Mouse (Mus musculus) heart, postnatal 25 days (tissue): ENCODE results near the gene Gm19345. TPM values are rescaled to one million over a fixed set of nuclear protein-coding genes. Genes with fewer than 3 reads are reported as not detected.

ENCODE experiments used
- DNase-seq: peaks from one replicate; pipeline ENCODE4 v3.0.0; 2022; ENCODE audit warnings: low spot score
- intact Hi-C: fragments of 180-260 bp; cut with DNase I; formaldehyde crosslinking; loops from one replicate; pipeline ENCODE4 v1.15.1; 2025
- total RNA-seq, 2 experiments: library from RNA; stranded (reverse); gene quantifications; 2 replicates each; pipeline ENCODE4 v1.2.3; 2021

The Gm19345 gene
- total RNA-seq, 2 experiments from 2014 or later: not detected

DNA sequence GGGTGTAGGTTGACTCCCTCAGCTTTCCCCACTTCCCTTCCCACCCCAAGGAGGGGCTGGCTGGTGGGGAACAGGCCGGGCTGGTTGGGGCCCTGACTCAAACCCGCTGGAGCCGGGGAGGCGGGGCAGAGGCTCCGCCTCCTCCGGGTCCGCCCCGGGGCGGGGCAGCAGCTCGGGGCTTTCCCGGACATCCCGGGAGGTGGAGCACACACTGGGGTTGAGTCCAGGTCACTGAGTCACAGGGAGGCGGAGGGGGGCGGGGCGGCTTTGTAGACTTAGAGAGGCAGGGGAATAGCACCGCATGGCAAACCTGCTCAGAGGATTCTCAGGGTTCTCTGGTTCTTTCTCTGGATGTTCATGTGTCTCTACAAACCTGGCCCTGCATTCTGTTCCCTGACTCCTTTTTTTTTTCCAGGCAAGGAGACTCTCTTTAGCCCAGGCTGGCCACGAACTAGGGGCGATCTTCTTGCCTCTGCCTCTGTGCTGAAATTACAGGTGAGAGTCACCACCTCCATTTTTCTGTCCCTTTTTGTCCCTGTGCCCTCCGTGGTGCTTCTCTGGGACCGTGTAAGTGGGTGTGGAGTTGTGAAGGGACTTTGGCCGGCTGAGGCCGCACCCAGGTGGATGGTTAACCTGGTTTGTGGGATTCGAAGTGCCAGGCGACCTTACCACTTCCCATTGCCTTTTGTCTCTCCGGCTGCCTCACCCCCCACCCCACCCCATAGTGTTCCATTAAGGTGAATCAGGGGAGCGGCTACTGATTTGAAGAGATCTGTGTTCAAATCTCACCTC, 27.4 kb upstream of the Gm19345 start:
- DNase-seq: peak; percentile 86
- intact Hi-C loops: no loop called here

DNA sequence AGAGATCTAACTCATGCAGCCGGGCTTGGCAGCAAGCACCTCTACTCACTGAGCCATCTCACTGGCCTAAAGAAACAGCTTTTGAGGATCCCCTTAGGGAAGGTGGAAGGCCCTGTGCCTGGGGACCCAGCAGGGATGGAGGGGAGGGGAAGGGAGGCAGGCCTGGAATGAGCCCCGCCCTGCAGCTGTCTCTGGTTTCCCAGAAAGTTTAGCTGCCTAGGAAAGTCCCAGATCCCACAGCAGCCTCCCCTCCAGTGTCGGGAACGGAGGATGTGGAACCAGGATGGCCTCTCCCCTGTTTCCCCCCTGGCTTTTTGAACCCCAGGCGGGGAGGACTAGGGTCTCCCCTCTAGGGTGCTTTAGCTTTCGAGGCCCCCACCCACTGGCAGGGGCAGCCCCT, 25.0 kb upstream of the Gm19345 start:
- intact Hi-C loops: no loop called here
- DNase-seq: no peak

DNA sequence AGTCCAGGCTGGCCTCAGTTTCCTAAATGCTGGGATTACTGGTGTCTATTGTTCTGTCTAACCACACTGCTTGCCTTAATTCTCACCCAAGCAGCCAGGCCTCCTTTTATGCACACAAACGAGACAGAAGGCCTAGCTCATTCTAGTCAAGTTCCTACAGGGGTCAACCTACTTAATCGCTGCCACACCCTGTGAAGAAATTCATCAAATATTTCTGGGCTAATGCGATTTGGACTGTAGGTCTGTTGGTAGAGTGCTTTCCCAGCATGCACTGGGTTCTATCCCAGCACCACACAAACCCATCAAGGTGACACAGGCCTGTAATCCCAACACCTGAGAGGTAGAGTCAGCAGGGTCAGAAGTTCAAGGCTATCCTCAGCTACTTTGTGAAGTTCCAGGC, 22.1 kb upstream of the Gm19345 start:
- DNase-seq: no peak
- intact Hi-C loops: no loop called here

DNA sequence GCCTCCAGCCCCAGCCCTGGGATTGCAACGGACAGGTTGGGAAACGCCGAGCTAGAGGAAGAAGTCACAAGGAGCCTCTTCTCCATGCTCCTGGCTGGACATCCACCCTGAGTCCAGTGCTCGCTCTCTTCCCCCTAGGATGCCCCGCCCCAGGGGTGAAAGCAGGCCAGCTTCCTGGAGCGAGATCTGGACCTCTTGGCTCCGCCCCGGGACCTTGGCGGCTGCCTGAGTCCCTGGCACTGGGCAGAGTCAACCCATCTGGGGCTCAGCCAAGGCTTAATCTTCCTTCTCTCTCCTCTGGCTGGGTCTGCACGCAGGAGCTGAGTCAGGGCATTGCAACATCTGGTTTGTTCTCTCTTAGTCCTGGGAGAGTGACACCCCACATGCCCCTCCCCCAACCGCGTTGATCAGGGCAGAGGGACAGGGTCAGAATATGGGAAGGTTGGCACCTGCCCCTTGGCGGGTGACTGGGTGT, 21.1 kb upstream of the Gm19345 start:
- DNase-seq: peak; percentile 92
- intact Hi-C loops: no loop called here

DNA sequence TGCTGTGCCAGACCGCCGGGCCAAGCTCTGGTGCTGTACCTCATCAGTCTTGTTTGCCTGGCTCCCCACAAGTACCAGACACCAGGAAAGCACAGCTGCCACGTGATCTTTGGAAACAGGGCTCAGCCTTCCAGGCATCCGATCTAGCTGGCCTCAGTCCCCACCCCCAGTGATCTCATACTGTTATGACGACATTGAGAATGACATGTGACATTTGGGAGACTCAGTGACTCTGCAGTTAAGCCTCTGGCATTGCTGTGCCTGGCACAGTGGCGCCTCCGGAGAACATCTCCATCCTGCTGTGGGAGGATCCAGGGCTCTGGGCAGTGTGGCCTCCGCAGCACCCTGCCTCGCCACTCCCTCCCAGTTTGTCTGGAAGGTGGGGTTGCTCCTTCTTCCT, 20.0 kb upstream of the Gm19345 start:
- intact Hi-C loops: no loop called here

DNA sequence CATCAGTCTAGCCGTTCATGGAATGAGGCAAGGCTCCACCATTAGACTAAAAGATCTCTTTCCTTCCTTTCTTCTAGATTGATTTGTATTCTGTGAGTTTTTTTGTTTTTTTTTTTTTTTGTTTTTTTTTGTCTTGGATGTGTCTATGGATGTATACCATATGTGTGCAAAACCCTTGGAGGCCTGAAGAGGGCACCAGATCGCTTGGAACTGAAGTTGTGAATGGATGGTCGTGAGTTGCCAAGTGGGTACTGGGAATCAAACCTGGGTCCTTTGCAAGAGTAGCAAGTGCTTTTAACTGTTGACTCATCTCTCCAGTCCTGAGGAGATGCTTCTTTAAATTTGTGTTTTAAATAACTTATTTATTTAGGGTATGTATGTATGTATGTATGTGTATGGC, 17.7 kb upstream of the Gm19345 start:
- DNase-seq: no peak
- intact Hi-C loops: no loop called here

More for the DNA sequence above, 20.0 kb upstream of the Gm19345 start:
- DNase-seq: no peak

DNA sequence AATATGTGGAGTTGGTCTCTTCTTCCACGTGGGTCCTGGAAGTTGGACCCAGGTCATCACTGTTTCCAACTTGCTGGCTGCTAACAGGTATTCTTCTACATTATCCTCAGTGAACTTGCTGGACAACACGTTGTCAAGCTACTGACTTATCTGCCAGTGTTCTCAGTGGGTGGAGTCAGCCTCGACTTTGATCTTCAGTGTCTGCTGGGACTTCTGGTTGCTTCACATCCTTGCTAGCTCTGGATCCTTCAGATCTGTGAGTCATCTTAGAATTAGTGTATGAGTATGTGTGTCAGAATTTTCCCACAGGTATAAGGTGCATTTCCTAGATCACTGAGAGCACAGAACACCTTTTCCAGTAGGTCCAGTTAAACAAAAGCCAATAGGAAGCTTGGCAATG, 15.0 kb upstream of the Gm19345 start:
- no peak for DNase-seq
- intact Hi-C loops: no loop called here

DNA sequence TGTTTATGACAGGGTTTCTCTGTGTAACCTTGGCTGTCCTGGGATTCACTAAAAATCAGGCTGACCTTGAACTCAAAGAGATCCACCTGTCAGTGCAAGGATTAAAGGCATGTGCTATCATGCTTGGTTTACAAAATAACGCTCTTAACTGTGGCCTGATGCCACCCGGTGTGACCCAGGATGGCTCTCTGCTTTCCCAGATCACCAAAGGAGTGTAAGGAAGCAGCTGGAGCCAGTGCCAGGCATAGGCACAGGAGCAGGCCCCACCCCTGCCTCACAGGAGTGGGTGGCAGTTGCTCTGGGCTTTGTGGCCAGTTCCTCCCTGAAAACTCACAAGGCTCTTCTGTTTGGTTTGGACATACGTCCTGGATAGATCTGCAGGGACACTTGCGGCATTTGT, 11.4 kb upstream of the Gm19345 start:
- DNase-seq: no peak
- intact Hi-C loops: no loop called here

DNA sequence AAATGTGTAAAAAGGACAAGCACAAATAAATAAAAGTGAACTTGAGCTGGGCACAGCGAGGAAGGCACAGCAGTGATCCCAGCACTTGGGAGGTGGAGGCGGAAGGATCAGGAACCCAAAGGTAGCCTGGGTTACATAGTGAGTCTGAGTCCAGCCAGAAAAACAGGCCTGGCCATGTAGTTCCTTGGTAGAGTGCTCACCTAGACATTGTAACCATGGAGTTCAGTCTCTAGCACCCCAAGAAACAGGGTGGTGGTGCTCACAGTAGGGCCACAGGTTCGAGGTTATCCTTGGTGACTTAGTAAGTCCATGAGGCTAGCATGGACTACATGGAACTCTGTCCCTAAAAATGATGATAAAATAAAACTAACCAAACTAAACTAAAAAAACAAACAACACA, 10.9 kb upstream of the Gm19345 start:
- no peak for DNase-seq
- intact Hi-C loops: no loop called here

DNA sequence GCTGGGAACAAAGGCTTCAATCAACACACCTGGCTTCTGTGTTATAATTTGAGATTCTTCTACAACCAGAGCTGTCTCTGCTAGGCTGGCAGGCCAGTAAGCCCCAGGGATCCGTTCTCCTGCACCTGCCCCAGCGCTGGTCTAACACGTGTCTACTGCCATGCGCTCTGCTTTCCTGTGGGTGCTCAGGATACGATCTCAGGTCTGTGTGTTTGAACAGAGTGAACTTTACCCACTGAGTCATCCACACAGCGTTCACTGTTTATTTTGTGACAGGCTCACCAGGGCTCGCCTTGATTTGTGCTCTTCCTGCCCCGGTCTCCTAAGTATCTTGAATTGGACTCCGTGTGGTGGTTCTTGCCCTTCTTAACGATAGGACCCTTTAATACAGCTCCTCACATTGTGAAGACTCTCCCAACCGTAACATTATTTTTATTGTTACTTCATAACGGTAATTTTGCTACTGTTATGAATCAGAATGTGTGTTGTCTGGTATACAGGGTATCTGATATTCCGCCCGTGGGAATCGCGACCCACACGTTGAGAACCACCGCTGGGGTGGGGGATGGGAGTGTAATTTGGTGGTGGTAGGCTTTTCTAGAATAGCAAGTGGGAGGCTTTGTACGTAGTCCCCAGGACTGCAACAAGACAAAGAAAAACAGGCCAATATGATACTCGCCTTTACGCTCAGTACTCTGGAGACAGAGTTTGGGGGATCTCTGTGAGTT, 10.0 kb upstream of the Gm19345 start:
- intact Hi-C loops: loop anchor here (2.0 kb wide), 1 partner anchor 31 kb away; no protein-coding TSS in a partner anchor
- no peak for DNase-seq

DNA sequence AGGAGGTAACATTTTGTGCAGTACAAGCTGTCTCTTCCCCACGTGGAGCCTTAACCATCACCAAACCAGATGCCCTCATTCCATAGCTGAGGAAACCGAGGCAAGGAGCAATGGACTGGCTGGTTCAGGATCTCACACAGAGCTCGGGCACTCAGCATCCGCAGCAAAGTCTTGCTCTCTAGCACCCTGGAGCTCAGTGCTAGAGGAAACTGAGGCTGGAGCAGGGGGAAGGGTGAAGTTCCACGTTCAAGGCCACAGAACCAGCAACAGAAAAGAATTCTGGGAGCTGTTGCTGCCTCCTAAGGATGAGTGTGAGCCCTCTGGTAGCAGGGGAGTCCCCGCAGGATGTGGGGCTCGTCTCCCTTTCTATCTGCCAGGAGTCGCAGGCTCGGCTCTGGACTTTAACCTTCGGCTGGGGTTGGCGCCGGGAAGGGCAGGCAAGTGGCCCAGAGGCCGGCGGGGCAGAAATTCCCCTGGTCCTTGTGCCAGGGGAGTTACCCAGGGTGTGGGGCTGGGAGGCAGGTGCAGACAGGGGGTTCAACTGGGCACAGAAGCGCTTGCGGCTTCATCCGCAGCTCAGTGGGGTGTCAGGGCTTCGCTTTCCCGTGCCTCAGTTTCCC, 8.8 kb upstream of the Gm19345 start:
- no peak for DNase-seq
- intact Hi-C loops: loop anchor here (1.0 to 2.0 kb wide), 2 partner anchors 30 to 40 kb away; no protein-coding TSS in a partner anchor

DNA sequence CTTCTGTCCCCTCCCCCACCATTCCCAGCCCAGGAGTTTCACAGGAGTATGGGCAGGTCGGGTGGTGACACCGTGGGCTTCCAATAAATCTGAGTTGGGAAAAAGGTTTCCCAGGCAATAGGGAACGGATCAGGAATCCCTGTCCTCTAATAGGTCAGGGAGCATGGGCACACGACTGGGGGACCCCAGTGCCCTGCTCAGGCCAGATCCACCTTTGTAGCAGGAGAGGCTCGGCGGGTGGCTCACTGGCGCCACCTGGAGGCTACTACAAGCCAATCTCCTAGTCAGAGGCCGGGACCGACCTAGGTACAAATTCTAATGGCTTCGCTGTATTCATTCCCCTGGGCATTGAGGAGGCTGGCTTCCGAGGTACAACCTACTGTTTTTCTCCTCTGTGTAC, 8.2 kb upstream of the Gm19345 start:
- no peak for DNase-seq

DNA sequence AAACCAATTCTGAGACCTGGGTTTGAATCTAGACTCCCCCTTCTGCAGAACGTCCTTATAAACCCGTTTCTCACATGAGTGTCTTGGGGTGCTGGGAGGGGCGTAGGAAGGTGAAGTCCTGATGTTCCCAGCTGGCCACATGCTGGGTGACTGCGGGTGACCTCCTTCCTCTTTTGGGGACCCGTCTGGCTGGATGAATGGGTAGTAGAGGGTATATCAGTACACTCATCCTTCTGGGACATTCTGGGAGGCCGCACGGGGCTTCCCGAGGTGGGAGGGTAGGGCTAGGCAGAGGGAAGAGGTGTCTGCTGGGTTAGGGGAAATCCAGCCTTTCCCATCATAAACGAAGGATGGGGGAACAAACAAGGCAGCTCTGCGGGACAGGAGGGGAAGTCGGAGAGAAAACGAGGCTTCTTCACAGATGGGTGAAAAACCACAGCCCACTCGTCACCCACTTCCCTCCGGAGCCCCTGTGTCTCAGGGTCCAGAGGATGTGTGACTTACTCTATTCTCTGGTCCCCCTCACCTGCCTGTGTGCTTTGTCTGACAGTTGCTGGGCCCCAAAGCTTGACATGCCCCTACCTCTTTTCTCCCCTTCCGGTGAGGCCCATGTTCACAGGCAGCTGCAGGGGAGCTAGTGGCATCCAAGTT, 7.2 kb upstream of the Gm19345 start:
- intact Hi-C loops: loop anchor here (1.0 kb wide), 1 partner anchor 95 kb away; no protein-coding TSS in a partner anchor
- DNase-seq: no peak

More for the DNA sequence above, 8.2 kb upstream of the Gm19345 start:
- intact Hi-C loops: loop anchor here (1.0 to 2.0 kb wide), 2 partner anchors 29 to 40 kb away; no protein-coding TSS in a partner anchor

DNA sequence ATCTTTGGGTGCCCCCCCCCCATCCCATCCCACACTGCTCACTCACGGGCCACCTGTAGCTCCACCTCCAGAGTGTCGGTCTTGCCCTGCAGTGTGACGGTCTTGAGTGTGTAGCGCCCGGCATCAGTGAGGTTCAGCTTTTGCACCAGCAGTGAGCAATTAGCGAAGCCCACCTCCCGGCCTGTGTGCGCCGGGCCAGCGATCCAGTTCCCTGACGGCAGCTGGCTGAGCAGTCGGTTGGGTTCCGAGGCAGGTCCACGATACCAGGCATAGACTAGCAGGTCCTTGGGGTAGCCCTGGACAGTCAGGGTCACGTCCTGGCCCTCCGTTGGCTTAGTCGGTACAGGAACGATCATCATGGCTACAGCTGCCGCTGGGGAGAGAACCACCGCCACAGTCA, 1.7 kb downstream of the Gm19345 start:
- DNase-seq: no peak
- intact Hi-C loops: no loop called here

DNA sequence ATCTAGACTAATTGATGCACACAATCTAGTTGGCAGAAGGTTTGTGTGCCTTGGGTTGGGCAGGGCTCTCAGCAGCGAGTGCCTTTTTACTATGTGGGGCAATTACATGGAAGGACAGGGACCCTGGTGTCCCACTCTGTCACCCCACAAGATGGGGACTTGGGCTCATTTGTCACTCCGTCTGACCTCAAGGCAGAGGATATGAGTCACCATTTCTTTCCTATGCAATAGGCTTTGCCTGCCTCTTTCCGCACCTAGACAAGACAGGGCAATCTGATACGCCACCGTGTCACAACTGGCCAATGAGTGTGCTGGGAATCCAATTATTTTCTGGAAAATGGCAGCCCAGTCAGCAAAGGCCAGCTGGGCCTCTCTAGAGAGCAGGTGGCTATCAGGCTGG, 3.9 kb downstream of the Gm19345 start:
- intact Hi-C loops: no loop called here
- no peak for DNase-seq

DNA sequence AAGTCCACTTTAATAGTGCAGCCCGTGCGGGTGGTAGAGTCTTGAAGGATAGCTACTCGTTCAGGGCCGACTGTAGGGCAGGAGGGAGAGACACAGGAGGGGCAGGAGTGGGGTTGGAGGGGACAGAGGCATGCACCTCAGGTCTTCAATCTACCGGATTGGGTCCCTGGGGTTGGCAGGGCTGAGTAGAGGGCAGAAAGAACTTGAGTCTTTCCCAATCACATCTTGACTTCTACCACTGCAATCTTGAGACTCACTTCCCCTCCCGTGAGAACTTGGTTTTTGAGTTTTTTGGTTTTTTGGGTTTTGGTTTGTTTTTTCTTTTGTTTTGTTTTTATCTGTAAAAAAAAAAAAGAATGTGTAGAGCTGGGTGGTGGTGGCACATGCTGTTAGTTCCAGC, 4.5 kb downstream of the Gm19345 start:
- intact Hi-C loops: no loop called here
- DNase-seq: no peak

DNA sequence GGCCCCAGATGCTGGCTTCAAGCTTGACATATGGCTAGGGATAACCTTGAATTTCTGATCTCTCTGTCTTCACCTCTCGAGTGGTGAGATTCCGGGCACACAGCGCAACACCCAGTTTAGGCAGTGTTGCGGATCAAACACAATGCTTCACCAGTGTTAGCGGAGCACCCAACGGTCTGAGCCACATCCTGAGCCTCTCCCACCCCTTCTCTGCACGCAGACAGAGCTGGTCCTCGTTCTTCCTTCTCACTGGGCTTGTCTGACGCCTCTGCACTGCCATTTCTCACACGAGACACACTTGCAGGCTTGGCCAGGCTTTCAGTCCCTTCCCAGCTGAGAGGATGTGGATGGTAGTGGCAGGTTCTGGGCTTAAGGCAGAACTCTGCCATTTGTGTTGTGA, 7.9 kb downstream of the Gm19345 start:
- DNase-seq: no peak
- intact Hi-C loops: no loop called here

DNA sequence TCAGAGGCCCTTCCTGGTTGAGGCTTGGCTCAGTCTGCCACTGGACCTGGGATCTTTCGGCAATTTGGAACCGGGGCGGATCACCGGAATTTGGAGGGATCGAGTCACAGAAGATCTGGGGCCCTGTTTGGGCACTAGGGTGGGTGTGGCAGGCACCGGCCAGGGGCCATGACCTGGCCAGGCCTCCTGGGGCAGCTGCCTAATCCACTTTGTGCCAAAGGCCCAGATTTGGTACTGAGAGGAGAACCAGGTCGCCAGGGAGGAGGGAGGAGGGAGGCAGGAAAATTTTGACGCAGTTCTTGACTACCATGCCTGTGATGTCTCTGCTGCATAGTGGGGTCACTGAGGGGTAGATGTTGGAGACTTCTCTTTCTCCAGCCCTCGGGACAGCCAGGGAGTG, 9.4 kb downstream of the Gm19345 start, which contains the start of gene Ceacam16:
TSS of gene Ceacam16 (minus strand) at position 101 of the 400 bp plus-strand sequence.
- intact Hi-C loops: no loop called here
- DNase-seq: no peak

DNA sequence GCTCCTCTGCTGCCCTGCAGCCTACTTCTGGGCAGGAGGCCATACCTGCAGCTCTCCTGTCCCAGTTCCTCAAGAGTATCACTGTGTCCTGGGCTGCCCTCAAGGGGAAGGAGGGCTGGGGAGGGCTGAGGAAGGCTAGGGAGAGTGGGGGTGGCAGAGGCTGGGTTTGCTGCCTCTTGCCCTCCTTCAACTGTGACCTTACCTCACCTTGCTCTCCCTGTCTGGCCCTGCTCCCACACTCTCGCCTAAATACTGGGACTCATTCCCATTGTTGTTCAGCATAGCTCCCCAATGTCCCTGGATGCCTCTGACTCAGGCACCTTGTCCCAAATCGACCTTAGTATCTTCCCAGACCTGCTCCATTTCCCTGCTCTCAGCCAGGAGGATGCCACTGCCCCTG, 12.4 kb downstream of the Gm19345 start:
- no peak for DNase-seq
- intact Hi-C loops: no loop called here
